Mouse (Mus musculus) B cell, adult 62 days (primary cell): ENCODE measurements around the gene Osbp. TPM values are rescaled to one million over a fixed set of nuclear protein-coding genes. Genes with fewer than 3 reads are reported as not detected.

Experiments
- total RNA-seq: library from RNA; stranded (reverse); gene quantifications from 4 replicates; pipeline ENCODE4 v1.2.4, GENCODE M21; 2023

Osbp gene
- total RNA-seq, result 50.1 to 51.8 TPM (median 50.9 TPM) in 4 replicates

GRCm38 (mm10) chr19:11965023-11965942 is at the start of gene Osbp:
Gene Osbp (plus strand): TSS chr19:11965941.

DNA sequence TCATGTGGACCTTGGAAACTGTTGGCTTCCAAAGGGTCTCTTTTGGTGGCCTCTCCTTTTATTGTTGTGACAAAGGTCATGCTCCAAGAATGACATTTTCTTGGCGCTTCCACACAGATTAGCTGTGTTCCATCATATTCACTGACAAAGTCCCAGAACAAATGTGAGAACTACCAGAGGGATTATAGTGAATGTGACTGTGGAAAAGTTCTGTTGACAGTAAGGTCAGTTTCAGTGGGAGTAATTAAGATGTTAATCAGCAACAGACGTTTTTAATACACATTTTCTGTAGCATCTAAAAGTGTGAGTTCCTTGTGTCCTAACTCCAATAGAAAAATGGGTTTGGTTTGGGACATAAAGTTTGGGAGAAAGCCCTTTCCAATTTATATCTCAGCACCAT is 75.5 kb downstream of the Osbp start, which contains the start of gene Olfr1423:
TSS of gene Olfr1423 (minus strand) at position 101 of the 400 bp plus-strand sequence.

Other genes with a start within 250 kb of the Osbp start
- not detected in 4 replicates for gene Gif, start 218.4 kb upstream of the Osbp start, total RNA-seq
- gene Mrpl16, start 195.6 kb upstream of the Osbp start, total RNA-seq, result 28.4 to 34.4 TPM (median 30.1 TPM) in 4 replicates
- gene Stx3, start 146.5 kb upstream of the Osbp start, total RNA-seq, result 0.39 to 1.0 TPM (median 0.71 TPM) in 4 replicates
- gene Olfr1417, start 126.7 kb upstream of the Osbp start, total RNA-seq, result not detected in 4 replicates
- not detected in 4 replicates for gene Olfr1418, start 104.9 kb upstream of the Osbp start, total RNA-seq
- gene Olfr1419, start 90.8 kb upstream of the Osbp start, total RNA-seq, result not detected in 4 replicates
- not detected in 4 replicates for gene Olfr1420, start 79.4 kb upstream of the Osbp start, total RNA-seq
- 68.1 to 75.5 TPM (median 72.5 TPM) in 4 replicates for gene Patl1, start 53.5 kb upstream of the Osbp start, total RNA-seq
- not detected in 4 replicates for gene Olfr1423, start 75.4 kb downstream of the Osbp start, total RNA-seq
- not detected in 4 replicates for gene Olfr1424, start 96.7 kb downstream of the Osbp start, total RNA-seq
- not detected in 4 replicates for gene Olfr1425, start 111.8 kb downstream of the Osbp start, total RNA-seq
- gene Olfr1426, start 126.1 kb downstream of the Osbp start, total RNA-seq, result not detected in 4 replicates
- not detected in 4 replicates for gene Olfr1427, start 137.4 kb downstream of the Osbp start, total RNA-seq
- gene Olfr1428, start 150.0 kb downstream of the Osbp start, total RNA-seq, result not detected in 4 replicates
- gene Olfr76, start 157.3 kb downstream of the Osbp start, total RNA-seq, result not detected in 4 replicates
- gene Olfr1555-ps1, start 204.2 kb downstream of the Osbp start, total RNA-seq, result not detected in 4 replicates
- not detected in 4 replicates for gene Olfr1431, start 234.7 kb downstream of the Osbp start, total RNA-seq